Mouse (Mus musculus): Measurements from ENCODE around the gene Def6. TPM values are rescaled to one million over a fixed set of nuclear protein-coding genes. Genes with fewer than 3 reads are reported as not detected.
"Not testable (repeated sequence)": the region's sequence is repeated elsewhere in the genome, so short reads cannot be mapped to it uniquely, and the experiment has no call there.

The Def6 gene
- total RNA-seq, 2 experiments from 2014 or later = 3.6 to 7.5 TPM

DNA sequence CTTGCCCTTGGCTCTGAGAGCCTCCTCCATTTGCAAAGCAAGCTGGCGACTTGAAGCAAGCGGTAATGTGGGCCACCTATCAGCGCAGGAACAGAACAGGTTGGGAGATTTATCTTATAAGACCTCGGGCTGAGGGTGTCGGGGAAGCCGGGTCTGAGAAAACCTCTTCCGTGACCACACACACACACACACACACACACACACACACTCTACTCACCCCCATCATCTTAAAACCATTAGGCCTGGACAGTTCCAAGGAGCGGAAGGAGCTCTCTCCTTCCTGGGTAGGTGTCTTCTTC is 685 bp downstream of the Def6 start:
- DNase-seq = no peak

- DNase-seq = no peak
These were observed 2.0 kb downstream of the Def6 start for GRCm38 (mm10) chr17:28209457-28210110.

GRCm38 (mm10) chr17:28211921-28212341 is 4.4 kb downstream of the Def6 start:
- DNase-seq = no peak

DNA sequence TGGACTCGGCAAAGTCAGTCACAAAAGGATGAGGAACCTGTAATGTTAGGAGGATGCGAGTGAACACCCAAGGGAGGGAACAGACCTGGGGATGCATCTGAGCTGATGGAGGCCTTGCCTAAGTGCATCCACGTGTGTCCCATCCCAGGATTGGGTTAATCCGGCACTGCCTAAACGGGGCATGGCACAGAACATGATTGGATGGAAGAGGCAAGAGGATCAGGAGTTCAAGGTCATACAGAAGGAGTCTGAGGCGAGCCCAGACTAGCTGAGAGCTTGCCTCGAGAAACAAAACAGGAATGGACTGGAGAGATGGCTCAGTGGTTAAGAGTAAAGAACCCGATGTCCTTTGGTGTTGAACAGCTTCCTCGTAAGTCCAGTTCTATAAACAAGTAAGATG is 4.8 kb downstream of the Def6 start:
- DNase-seq = no peak

- DNase-seq = no peak
These were observed 5.7 kb downstream of the Def6 start for GRCm38 (mm10) chr17:28213236-28213635.

DNA sequence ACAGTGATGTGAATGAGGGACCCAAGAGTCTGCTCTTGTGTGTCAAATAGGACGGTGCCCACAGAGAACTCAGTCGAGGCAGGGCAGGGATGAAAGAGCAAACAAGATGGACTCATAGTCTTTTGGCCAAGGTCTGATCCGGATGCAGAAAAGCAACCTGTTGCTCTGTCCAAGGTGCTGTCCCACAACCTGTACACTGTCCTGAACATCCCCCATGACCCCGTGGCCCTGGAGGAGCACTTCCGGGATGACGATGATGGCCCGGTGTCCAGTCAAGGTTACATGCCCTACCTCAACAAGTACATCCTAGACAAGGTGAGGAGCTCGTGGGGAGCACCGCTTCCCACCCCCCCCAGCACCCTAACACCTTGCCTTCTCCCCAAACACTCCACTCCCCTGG is 9.2 kb downstream of the Def6 start:
- DNase-seq = no peak

- no peak for DNase-seq
These were observed 10.4 kb downstream of the Def6 start for GRCm38 (mm10) chr17:28217721-28218649.

DNA sequence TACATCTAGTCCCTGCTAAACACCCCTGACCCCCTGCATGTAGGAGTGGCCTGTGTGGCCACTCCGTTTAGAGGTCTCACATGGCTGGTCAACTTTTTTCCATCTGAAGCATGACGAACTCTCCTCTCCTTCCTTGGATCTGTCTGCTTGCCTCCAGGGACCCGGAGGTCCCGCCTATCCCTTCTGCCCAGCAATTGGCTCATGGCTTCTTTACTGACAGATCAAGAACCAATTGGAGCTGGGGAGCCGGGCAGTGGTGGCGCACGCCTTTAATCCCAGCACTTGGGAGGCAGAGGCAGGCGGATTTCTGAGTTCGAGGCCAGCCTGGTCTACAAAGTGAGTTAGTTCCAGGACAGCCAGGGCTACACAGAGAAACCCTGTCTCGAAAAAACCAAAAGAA is 14.9 kb downstream of the Def6 start:
- not testable (repeated sequence) for DNase-seq

DNA sequence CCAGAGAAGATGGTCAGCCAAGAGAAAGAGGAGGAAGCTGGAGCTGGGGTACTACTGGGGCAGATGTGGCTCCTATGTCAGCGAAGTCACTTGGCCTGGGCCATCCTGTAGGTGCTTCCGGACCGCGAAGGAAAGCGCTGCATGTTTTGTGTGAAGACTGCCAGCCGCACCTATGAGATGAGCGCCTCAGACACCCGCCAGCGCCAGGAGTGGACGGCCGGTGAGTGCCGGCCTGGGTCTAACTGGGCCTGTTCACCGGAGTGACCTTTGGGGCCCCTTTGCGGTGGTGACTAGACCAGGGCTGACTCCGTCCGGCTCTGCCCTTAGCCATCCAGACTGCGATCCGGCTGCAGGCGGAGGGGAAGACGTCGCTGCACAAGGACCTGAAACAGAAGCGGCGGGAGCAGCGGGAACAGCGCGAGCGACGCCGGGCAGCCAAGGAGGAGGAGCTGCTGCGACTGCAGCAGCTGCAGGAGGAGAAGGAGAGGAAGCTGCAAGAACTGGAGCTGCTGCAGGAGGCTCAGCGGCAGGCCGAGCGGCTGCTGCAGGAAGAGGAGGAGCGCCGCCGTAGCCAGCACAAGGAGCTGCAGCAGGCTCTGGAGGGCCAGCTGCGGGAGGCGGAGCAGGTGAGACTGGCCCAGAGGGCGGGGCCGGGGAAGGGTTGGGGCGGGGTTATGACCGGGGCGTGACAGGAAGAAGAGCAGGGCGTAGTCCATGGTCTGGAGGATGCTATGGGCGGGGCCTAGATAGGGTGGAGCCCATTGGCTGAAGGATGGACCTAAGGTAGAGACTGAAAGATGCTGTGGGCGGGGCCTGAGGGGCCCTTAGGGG is 16.2 kb downstream of the Def6 start:
- DNase-seq = peak; percentile 86

- DNase-seq = no peak
These were observed 17.0 kb downstream of the Def6 start for GRCm38 (mm10) chr17:28224615-28225014.

DNA sequence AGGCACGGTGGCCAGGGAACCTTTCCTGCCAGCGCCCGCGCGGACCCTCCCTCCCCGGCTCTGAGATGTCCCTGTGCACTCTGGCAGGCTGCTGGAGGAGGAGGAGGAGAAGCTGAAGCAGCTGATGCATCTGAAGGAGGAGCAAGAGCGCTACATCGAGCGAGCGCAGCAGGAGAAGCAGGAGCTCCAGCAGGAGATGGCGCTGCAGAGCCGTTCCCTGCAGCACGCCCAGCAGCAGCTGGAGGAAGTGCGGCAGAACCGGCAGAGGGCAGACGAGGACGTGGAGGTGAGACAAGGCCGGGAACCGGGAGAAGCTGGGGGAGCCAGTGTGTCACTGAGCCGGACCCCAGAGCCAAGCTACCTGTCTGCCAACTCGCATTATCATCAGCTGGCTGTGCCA is 18.4 kb downstream of the Def6 start:
- peak; percentile 93 for DNase-seq

DNA sequence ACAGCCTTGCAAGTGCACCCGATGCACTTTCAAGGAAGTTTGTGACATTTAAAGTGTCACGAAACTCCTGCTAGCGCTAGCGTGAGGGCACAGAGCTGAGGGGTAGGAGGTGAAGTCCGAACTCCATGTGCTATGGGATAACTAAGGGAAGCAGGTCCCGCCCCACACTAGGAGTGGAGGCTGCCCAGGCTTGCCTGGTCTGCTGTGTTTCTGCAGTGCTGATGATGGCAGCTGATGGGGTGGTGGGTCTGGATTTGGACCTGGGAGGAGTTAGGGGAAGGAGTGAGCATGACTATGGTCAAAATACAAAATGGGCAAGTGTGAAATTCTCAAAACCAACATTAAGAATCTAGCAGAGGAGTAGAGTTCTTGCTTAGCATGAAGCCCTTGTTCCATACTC is 22.9 kb downstream of the Def6 start:
- DNase-seq = no peak

DNA sequence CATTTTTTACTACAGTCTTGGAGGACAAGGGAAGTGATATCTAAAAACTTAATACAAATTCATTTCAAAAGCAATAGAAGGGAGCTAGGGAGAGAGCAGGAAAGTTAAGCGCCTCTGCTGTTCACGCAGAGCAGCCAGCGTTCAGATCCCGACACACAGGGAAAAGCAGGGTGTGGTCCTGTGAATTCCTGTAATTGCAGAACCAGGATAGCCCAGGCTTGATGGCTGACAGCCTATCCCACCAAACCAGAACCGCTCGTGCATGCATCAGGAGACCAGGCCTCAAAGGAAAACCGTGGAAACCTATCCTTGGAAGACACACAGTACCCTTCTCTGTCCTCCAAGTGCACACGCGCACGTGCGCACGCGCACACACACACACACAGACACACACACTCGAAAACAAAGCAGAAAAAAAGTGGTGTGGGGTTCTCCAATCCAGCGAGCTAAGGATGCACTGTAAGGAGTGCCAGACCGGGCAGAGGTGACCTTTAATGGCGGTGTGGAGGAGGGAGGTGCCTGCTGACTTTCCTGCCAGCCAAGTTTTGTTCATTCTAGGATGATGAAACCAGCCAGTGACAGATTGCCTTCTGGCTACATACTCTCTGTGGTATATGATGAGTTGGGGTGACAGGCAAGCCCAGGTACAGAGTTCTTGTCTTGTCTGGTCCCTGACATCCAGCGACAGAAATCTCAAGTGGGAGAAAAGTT is 23.6 kb downstream of the Def6 start:
- no peak for DNase-seq

- DNase-seq = peak; percentile 99
These were observed 25.0 kb downstream of the Def6 start, which contains the start of gene Ppard for GRCm38 (mm10) chr17:28232475-28233060. Ppard (plus strand) TSS chr17:28232700.

- peak; percentile 51 for DNase-seq
These were observed 25.6 kb downstream of the Def6 start for GRCm38 (mm10) chr17:28233091-28233731.

DNA sequence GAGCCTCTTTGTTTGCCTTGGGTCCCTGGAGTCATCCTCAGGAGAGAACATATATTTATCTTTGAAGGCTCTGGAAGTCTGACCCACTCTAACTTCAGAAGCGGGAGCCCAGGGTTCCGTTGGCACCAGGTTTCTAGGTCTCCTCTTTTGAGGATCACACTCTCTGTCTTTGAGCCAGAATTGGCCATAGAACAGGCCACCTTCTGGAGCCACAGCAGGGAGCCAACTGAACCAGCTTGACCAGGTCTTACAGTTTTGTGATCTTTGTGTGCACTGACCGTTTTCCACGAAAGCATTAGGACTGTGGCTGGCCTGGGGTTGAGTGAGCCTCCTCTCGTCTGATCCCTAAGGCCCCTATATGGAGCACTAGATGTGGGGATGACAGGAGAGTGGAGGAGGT is 27.1 kb downstream of the Def6 start:
- no peak for DNase-seq

DNA sequence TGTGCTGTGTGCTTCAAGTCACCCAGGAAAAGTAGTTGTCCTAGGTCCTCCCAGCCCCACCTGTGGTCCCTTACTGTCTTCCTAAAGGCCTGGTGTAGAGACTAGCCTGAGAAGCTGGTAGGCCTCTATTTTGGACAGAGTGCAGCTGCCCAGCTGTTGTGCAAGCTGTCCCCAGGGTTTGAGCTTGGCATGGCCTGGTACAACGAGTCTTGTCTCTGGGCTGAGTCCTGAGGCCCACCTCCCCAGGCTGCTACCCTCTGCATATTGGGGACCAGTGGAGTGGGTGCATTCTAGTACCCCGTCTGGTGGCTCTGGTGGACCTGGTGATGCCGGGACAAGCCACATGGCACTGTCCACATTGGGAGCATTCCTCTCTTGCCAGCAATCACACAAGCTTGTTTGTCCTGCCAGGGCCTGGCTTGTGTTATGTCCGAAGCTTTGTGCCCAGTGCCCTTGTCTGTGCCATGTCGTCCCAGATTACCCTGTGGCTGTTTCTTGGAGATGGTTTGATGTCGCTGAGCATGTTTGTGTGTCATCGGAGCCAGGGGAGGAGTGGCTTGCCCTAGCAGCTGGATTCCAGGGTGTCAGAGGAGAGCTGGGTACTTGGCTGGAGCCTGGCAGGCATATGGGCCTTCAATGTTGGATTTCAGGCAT is 28.5 kb downstream of the Def6 start:
- peak; percentile 57 for DNase-seq

DNA sequence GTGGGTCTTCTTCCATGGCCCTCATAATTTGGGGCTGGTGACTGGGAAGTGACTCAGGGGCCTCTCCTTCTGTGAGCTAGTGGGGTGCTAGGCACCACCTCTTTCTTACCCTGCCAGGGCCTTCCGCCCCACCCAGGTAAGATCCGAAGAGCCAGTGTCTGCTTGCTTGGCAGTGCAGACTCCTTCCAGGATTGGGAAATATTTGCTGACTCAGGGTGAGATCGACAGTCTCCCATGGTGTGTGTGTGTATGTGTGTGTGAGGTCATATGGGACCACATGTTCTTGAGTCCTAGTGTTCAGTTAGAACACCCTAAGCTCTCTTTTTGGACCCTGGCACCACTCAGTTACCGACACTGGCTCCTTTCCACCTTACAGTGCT is 29.0 kb downstream of the Def6 start:
- no peak for DNase-seq

DNA sequence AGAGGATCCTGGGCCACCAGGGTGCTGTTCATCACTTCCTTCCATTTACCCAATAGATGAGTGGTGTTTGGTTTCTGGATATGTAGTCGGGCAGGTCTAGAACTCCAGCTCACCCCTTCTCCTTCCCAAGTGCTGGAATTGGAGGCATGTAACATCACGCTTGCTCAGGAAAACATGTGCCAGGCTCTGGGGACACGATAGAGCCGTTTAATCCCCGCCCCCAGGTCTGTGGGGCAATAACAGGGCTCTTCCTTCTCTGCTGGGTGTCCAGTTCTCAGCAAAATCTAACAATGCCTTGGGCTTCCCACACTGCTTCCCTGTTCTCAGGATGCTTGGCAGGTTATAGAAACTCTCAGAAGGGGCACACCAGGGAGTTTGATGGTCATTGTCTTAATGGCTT is 29.8 kb downstream of the Def6 start:
- no peak for DNase-seq

DNA sequence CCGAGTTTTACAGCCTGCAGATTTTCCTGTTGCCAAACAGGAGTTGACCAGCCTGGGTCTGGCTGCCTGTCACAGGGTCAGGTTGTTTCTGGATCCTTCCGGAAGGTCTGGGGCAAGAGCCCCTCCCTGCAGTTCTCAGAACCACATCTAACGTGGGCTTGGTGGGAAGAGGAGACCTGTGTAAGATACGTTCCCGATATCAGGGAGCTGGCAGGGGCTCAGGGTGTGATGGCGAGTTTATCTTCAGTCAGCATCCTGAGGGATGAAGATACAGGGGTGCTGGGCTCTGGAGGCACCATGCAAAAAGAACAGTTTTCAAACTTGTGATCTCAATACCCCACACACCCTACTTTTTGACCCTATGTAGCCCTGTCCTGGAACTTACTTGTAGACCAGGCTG is 30.3 kb downstream of the Def6 start:
- no peak for DNase-seq

DNA sequence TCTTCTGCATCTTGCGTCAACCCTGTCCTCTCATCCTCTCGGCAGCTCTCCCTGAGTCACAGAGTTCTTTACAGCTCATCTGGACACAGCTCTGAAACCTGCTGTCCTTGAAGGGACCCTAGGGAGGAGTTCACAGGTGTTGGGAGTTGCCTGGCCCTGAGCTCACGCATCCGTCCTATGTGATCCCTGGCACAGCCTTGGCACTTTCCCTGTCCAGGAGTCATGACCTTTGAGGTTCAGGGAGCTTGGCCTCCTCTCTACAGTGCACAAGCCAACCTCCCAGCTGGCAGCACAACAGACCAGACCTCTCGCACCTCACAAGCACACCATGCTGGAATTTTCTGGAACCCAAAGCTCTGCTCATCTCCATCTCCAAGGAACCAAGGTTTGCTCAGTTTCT is 33.3 kb downstream of the Def6 start:
- no peak for DNase-seq
